Mouse (Mus musculus): ENCODE data around the gene Sbsn. TPM values are rescaled to one million over a fixed set of nuclear protein-coding genes. Genes with fewer than 3 reads are reported as not detected.

Sbsn gene
- polyA plus RNA-seq, 1 experiment: 0.97 TPM

GRCm38 (mm10) chr7:30804026-30804715 is 52.9 kb downstream of the Sbsn start:
- Histone ChIP-seq H3K36me3 (ENCODE audit: control insufficient read depth, insufficient read depth, low read length) (no peaks in the 10 kb centered on the region), H3K27me3 (ENCODE audit: control insufficient read depth, insufficient read depth, low read length) (no peaks in the 10 kb centered on the region), H3K4me1 (ENCODE audit: control insufficient read depth, insufficient read depth, insufficient read length) (no peaks in the 10 kb centered on the region), H3K4me3 (ENCODE audit: extremely low read depth, insufficient read depth, insufficient read length) (no peak overlapping the region), H3K27ac (ENCODE audit: insufficient read depth, low read length) (no peak overlapping the region)
- no peak for DNase-seq (ENCODE audit: low read depth in 1 of 2, low spot score in 2 of 2)
- WGBS: 85% methylated on average over 9 of the region's 9 CpGs
- TF ChIP-seq CTCF (IDR thresholded peaks at IDR 0.05; ENCODE audit: extremely low read depth, insufficient read depth, insufficient read length, insufficient replicate concordance) (no peak), POLR2A (IDR thresholded peaks at IDR 0.05; ENCODE audit: low read depth, low read length) (no peak)

Other genes with a start within 250 kb of the Sbsn start
- 18.4 and 26.5 TPM in 2 replicates for gene Arhgap33, start 216.4 kb upstream of the Sbsn start, polyA plus RNA-seq (2012; rRNA removed)
- gene Hspb6, start 199.3 kb upstream of the Sbsn start, polyA plus RNA-seq (2012; rRNA removed): 10.7 and 12.1 TPM in 2 replicates
- 8.5 and 10.8 TPM in 2 replicates for gene Proser3, start 199.2 kb upstream of the Sbsn start, polyA plus RNA-seq (2012; rRNA removed)
- 34.9 and 36.4 TPM in 2 replicates for gene Lin37, start 191.6 kb upstream of the Sbsn start, polyA plus RNA-seq (2012; rRNA removed)
- gene U2af1l4, start 188.2 kb upstream of the Sbsn start, polyA plus RNA-seq (2012; rRNA removed): 31.6 and 36.5 TPM in 2 replicates
- 3.1 and 4.4 TPM in 2 replicates for gene Gm49396, start 188.1 kb upstream of the Sbsn start, polyA plus RNA-seq (2012; rRNA removed)
- gene Psenen, start 187.8 kb upstream of the Sbsn start, polyA plus RNA-seq (2012; rRNA removed): 85.2 and 86.9 TPM in 2 replicates
- gene Igflr1, start 186.0 kb upstream of the Sbsn start, polyA plus RNA-seq (2012; rRNA removed): 17.0 and 19.0 TPM in 2 replicates
- 59.7 and 71.7 TPM in 2 replicates for gene Kmt2b, start 162.7 kb upstream of the Sbsn start, polyA plus RNA-seq (2012; rRNA removed)
- gene Zbtb32, start 152.6 kb upstream of the Sbsn start, polyA plus RNA-seq (2012; rRNA removed): 10.2 and 10.3 TPM in 2 replicates
- 0.88 and 1.2 TPM in 2 replicates for gene Upk1a, start 138.6 kb upstream of the Sbsn start, polyA plus RNA-seq (2012; rRNA removed)
- 116 and 120 TPM in 2 replicates for gene Cox6b1, start 125.3 kb upstream of the Sbsn start, polyA plus RNA-seq (2012; rRNA removed)
- not detected in 2 replicates for gene Etv2, start 115.6 kb upstream of the Sbsn start, polyA plus RNA-seq (2012; rRNA removed)
- 56.5 and 74.5 TPM in 2 replicates for gene Rbm42, start 101.2 kb upstream of the Sbsn start, polyA plus RNA-seq (2012; rRNA removed)
- gene Haus5, start 86.5 kb upstream of the Sbsn start, polyA plus RNA-seq (2012; rRNA removed): 13.3 and 18.5 TPM in 2 replicates
- not detected in 2 replicates for gene Pmis2, start 79.9 kb upstream of the Sbsn start, polyA plus RNA-seq (2012; rRNA removed)
- 0.41 and 0.63 TPM in 2 replicates for gene 2200002J24Rik, start 52.5 kb upstream of the Sbsn start, polyA plus RNA-seq (2012; rRNA removed)
- gene Atp4a, start 39.3 kb upstream of the Sbsn start, polyA plus RNA-seq (2012; rRNA removed): 0.90 and 1.0 TPM in 2 replicates
- 103 and 107 TPM in 2 replicates for gene Tmem147, start 21.9 kb upstream of the Sbsn start, polyA plus RNA-seq (2012; rRNA removed)
- gene Gapdhs, start 7.8 kb upstream of the Sbsn start, polyA plus RNA-seq (2012; rRNA removed): 0.12 TPM in 1 of 2 replicates, not detected in the other
- gene Dmkn, start 12.3 kb downstream of the Sbsn start, polyA plus RNA-seq (2012; rRNA removed): 1.1 and 1.5 TPM in 2 replicates
- not detected in 2 replicates for gene Krtdap, start 36.4 kb downstream of the Sbsn start, polyA plus RNA-seq (2012; rRNA removed)
- 19.2 and 38.6 TPM in 2 replicates for gene Ffar2, start 72.3 kb downstream of the Sbsn start, polyA plus RNA-seq (2012; rRNA removed)
- 0.59 and 0.84 TPM in 2 replicates for gene Ffar3, start 104.7 kb downstream of the Sbsn start, polyA plus RNA-seq (2012; rRNA removed)
- 17.0 and 20.1 TPM in 2 replicates for gene Ffar1, start 110.1 kb downstream of the Sbsn start, polyA plus RNA-seq (2012; rRNA removed)
- 269 and 316 TPM in 2 replicates for gene Cd22, start 128.9 kb downstream of the Sbsn start, polyA plus RNA-seq (2012; rRNA removed)
- 3.5 TPM in 2 replicates for gene Mag, start 163.4 kb downstream of the Sbsn start, polyA plus RNA-seq (2012; rRNA removed)
- gene Hamp2, start 173.2 kb downstream of the Sbsn start, polyA plus RNA-seq (2012; rRNA removed): 15.6 and 18.2 TPM in 2 replicates
- 0.82 TPM in 1 of 2 replicates, not detected in the other for gene Hamp, start 192.6 kb downstream of the Sbsn start, polyA plus RNA-seq (2012; rRNA removed)
- 151 and 196 TPM in 2 replicates for gene Usf2, start 205.3 kb downstream of the Sbsn start, polyA plus RNA-seq (2012; rRNA removed)
- 7.5 and 9.4 TPM in 2 replicates for gene Lsr, start 222.0 kb downstream of the Sbsn start, polyA plus RNA-seq (2012; rRNA removed)
- gene Fam187b, start 222.3 kb downstream of the Sbsn start, polyA plus RNA-seq (2012; rRNA removed): 0.35 and 0.63 TPM in 2 replicates

Data from spleen, adult 2 months (tissue).